Mouse (Mus musculus) large intestine, adult 2 months (tissue): ENCODE data around the gene Cpt1a. TPM values are rescaled to one million over a fixed set of nuclear protein-coding genes. Genes with fewer than 3 reads are reported as not detected.

Experiments used
- DNase-seq: peaks from one replicate; pipeline ENCODE4 v3.0.0-alpha.2; 2012; ENCODE audit warnings: low read depth, low spot score
- WGBS: fragments of 180-500 bp; shearing (Covaris S2); methylation state at CpG from one replicate; pipeline ENCODE4 v1.1.7; 2018; 5-methylcytosine and 5-hydroxymethylcytosine counted together
- polyA plus RNA-seq: library from polyadenylated mRNA; depleted of rRNA; stranded (reverse); fragments of >200 nt; gene quantifications from 2 replicates; pipeline ENCODE4 v1.2.3, GENCODE M21; 2012; rRNA removed

The Cpt1a gene
- 50.5 and 114 TPM in 2 replicates for polyA plus RNA-seq

GRCm38 (mm10) chr19:3322261-3322969, at the start of gene Cpt1a:
TSS of gene Cpt1a (plus strand) at chr19:3322334.
- WGBS: under 1% methylated on average over 26 of the region's 26 CpGs
- DNase-seq: no peak

DNA sequence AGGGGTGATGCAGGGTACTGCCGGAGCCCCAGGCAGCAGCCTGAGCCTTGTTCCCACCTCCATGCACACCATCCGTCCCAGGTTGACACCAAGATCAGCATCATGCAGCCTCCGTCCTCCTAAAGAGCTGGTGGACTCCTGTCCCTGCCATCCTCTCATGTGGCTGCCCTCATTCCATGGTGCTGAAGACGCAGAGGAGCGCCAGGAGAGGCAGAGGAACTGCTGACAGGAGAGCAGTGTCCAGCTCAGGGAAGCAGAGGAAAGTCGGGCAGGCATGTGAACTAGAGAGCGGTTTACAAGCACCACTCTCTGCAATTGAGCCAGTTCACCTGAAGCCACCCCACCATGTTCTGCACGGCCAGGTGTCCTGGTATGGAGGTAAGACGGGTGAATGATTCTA, 48.8 kb upstream of the Cpt1a start:
- no peak for DNase-seq
- WGBS: 92% methylated on average over 9 of the region's 9 CpGs

GRCm38 (mm10) chr19:3275744-3276365, 46.3 kb upstream of the Cpt1a start:
- WGBS: 90% methylated on average over 3 of the region's 3 CpGs
- DNase-seq: no peak

DNA sequence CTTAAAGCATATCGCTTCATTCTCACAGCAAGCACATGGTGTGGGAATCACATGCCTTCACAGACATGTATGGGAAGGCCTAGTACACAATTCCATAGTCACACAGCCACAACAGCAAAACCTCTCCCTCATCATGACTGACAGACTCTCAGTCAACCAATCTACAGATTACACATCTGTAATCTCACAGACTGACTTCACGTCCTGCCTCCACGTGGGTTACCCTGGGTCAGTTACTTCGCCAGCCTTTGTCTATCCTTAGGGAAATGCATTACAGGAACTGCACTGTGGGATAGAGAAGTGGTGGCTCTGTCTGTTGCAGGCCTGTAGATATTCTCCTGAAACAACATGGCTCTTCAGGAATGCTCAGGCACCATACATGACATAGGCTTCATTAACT, 40.2 kb upstream of the Cpt1a start:
- DNase-seq: no peak
- 45% methylated on average over 4 of the region's 4 CpGs for WGBS

- DNase-seq: peak; percentile 88
These were observed 39.3 kb upstream of the Cpt1a start, which contains the start of the genes Mrpl21 and Ighmbp2 for GRCm38 (mm10) chr19:3282572-3283467. TSS of gene Mrpl21 (plus strand) at chr19:3282901. TSS of gene Ighmbp2 (minus strand) at chr19:3283017.

DNA sequence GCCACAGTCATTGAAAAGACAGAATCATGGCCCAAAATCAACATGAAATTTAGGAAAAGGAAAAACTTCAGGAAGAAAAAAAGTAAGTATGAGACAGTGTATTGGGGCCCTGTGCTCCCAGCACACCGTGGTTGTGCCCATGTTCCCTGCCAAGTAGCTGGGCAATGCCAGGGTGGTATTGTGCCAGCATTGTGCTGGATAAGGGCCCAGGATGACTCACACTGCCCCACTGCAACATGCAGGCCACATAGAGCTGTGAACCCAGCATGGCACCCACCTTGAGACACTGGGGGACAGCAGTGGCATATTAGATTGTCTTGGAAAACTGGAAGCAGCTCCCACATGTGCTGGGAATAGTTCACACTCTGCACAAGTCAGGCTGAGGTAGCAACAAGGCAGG, 33.1 kb upstream of the Cpt1a start:
- DNase-seq: no peak
- 72% methylated on average over 1 of the region's 1 CpGs for WGBS

More at GRCm38 (mm10) chr19:3282572-3283467, 39.3 kb upstream of the Cpt1a start, which contains the start of the genes Mrpl21 and Ighmbp2:
- WGBS: under 1% methylated on average over 49 of the region's 49 CpGs

GRCm38 (mm10) chr19:3292028-3292427, 30.1 kb upstream of the Cpt1a start:
- WGBS: 79% methylated on average over 2 of the region's 2 CpGs
- no peak for DNase-seq

- no peak for DNase-seq
- WGBS: 62% methylated on average over 1 of the region's 1 CpGs
These were observed 29.1 kb upstream of the Cpt1a start for GRCm38 (mm10) chr19:3292993-3293392.

- WGBS: 31% methylated on average over 6 of the region's 6 CpGs
- peak; percentile 87 for DNase-seq
These were observed 26.9 kb upstream of the Cpt1a start for GRCm38 (mm10) chr19:3295245-3295644.

DNA sequence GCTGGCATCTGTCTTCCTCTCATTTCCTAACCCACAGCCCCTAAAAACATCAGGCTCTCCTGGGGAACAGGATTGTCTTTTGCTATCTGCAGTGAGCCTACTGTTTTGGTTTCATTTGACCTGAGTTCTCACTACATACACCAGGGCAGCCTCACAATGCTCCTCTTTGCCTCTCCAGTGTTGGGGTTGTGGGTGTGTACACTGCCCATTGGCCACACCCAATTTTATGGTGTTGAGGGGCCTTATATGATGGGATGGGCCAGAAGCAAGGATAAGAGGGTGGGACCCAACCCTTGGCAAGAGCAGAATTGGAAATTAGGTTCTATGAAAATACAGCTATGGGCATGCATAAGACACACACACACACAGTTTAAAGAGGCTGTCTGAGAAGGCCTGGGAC, 25.1 kb upstream of the Cpt1a start:
- DNase-seq: no peak

GRCm38 (mm10) chr19:3297775-3298174, 24.4 kb upstream of the Cpt1a start:
- DNase-seq: no peak
- WGBS: 36% methylated on average over 7 of the region's 7 CpGs

- 70% methylated on average over 4 of the region's 4 CpGs for WGBS
- no peak for DNase-seq
These were observed 18.1 kb upstream of the Cpt1a start for GRCm38 (mm10) chr19:3304017-3304416.

DNA sequence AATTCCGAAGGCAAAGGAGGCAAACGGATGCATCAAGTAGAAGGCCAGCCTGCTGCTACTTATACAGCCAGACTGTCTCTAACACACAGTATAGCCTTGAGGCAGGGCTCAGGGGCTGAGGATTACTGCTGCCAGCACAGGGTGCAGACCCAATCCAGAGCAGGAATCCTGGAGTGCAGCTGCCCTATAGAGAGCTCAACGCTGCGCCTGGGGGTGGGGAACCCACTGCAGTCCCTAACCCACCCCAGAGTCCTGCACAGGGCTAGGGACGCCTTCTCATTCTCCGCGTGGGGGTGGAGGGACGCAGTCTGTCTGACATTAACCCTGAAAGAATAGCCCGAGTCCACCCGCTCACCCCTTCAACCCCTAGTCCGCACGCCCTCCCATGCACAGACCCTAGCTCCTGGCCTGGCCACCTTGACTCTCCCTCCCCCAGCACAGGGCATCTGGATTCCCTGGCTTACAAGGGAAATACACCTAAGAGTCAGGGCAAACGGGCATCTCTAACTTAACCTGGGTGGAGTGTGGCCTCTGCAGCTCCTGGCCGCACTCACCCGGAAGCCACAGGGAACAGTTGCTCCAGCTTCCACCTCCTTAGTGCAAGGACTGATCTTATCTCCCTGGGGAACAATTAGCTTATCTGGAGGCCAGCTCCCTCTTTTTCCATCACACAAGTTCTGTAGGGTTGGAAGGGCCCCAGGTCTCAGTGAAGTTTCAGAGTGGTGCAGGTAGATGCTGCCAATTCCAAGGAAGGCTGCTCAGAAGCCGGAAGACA, 14.8 kb upstream of the Cpt1a start:
- 69% methylated on average over 16 of the region's 16 CpGs for WGBS
- no peak for DNase-seq

- WGBS: 31% methylated on average over 2 of the region's 2 CpGs
These were observed 2.8 kb upstream of the Cpt1a start for GRCm38 (mm10) chr19:3319341-3319740.

GRCm38 (mm10) chr19:3320086-3320485, 2.0 kb upstream of the Cpt1a start:
- 33% methylated on average over 7 of the region's 7 CpGs for WGBS
- DNase-seq: no peak

More at GRCm38 (mm10) chr19:3319341-3319740, 2.8 kb upstream of the Cpt1a start:
- DNase-seq: no peak

- WGBS: 54% methylated on average over 3 of the region's 3 CpGs
- DNase-seq: no peak
These were observed 1.3 kb upstream of the Cpt1a start for GRCm38 (mm10) chr19:3320801-3321200.

DNA sequence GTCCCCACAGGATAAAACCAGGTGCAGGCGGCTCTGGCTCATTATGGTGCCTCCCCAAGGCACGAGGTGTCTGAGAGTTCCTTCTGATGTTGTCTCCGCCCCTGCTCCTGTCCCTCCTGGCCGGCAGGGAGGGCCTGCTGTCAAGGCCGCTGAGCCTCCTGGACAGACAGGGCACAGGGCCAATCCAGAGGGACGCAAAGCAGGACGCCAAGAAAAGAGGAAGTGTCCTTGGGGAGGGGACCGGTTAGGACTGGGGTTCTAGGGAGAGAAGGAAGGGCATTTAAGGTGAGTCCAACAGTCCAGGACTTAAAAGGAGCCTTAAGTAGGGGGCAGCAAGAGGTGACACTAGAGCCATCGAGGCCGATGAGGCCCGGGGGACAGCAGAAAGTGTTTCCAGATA, 517 bp upstream of the Cpt1a start:
- peak; percentile 89 for DNase-seq
- WGBS: 1% methylated on average over 11 of the region's 11 CpGs

GRCm38 (mm10) chr19:3323201-3323621, 1.1 kb downstream of the Cpt1a start:
- no peak for DNase-seq
- WGBS: under 1% methylated on average over 47 of the region's 47 CpGs

GRCm38 (mm10) chr19:3323753-3324270, 1.7 kb downstream of the Cpt1a start:
- under 1% methylated on average over 34 of the region's 34 CpGs for WGBS
- DNase-seq: no peak
